Mouse (Mus musculus) heart, embryonic 10.5 days (tissue): ENCODE results near the gene Ykt6. TPM values are rescaled to one million over a fixed set of nuclear protein-coding genes. Genes with fewer than 3 reads are reported as not detected.

ENCODE experiments used
- DNase-seq: peaks from one replicate; pipeline ENCODE4 v3.0.0-alpha.2; 2017; ENCODE audit warnings: low spot score
- H3K27ac ChIP-seq: fragments of 300-500 bp; sonication (generic); 2 replicates; pipeline ENCODE4 v1.5.1; 2016; ENCODE audit warnings: mild to moderate bottlenecking
- H3K27me3 ChIP-seq: fragments of 300-500 bp; sonication (generic); 2 replicates; pipeline ENCODE4 v1.6.1; 2016; ENCODE audit warnings: mild to moderate bottlenecking; ENCODE audit not compliant: poor library complexity, insufficient read depth, severe bottlenecking
- H3K36me3 ChIP-seq: fragments of 300-500 bp; sonication (generic); 2 replicates; pipeline ENCODE4 v1.6.1; 2016; ENCODE audit warnings: mild to moderate bottlenecking, moderate library complexity
- H3K4me1 ChIP-seq: fragments of 300-500 bp; sonication (generic); 2 replicates; pipeline ENCODE4 v1.6.1; 2016; ENCODE audit warnings: mild to moderate bottlenecking
- H3K4me3 ChIP-seq: fragments of 300-500 bp; sonication (generic); 2 replicates; pipeline ENCODE4 v1.5.1; 2016; ENCODE audit warnings: mild to moderate bottlenecking, moderate library complexity
- H3K9me3 ChIP-seq: fragments of 300-500 bp; sonication (generic); 2 replicates; pipeline ENCODE4 v1.6.1; 2016; ENCODE audit warnings: mild to moderate bottlenecking, moderate library complexity
- WGBS: fragments of 180-500 bp; shearing (Covaris S2); methylation state at CpG from one replicate; pipeline ENCODE4 v1.1.7; 2016; 5-methylcytosine and 5-hydroxymethylcytosine counted together
- polyA plus RNA-seq: library from polyadenylated mRNA; unstranded; fragments of >200 nt; fragmentation: Nextera tagmentation; extraction: Ambion mirVana; gene quantifications from 2 replicates; pipeline ENCODE4 v1.2.1, GENCODE M21; 2016

Gene Ykt6
- polyA plus RNA-seq, 1 experiment from 2014 or later = 56.7 TPM

DNA sequence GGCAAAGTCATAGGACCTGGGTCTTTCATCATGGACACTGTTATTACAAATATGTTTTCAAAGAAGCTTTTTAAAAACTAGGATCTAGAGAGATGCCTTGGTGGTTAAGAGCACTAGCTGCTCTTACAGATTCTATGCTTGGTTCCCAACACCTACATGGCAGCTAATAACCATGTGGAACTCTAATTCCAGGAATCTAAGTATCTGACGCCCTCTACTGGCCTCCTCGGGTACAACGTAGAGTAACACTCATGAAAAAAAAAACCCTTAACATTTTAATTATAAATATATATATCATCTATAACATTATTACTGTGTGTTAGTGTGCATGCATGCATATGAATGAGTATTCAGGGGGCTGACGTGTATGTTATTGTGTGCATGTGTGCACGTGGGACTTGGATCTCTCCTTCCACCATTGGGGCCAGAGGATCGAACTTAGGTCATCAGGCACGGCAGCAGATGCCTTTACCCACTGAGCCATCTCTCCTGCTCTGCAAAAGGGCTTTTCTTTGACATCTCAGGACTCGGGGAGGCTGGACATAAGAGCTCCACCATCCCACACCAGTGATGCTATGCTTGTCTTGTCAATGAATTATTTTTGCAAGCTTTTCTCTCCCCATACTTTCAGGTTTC is 2.2 kb upstream of the Ykt6 start:
- H3K9me3 ChIP-seq = no peaks in the 10 kb centered on the region
- no peak overlapping the region for H3K4me3 ChIP-seq
- 0 out of 2 replicates have a peak, but pooled peaks cover 4% of the 10 kb centered on the region for H3K36me3 ChIP-seq
- no peak for DNase-seq
- no peaks in the 10 kb centered on the region for H3K27me3 ChIP-seq
- H3K4me1 ChIP-seq = peaks cover 58% of the 10 kb centered on the region
- 0 out of 2 replicates have a peak overlapping the region, but pooled peaks have one; percentile 52 for H3K27ac ChIP-seq
- WGBS = 37% methylated on average over 8 of the region's 8 CpGs

DNA sequence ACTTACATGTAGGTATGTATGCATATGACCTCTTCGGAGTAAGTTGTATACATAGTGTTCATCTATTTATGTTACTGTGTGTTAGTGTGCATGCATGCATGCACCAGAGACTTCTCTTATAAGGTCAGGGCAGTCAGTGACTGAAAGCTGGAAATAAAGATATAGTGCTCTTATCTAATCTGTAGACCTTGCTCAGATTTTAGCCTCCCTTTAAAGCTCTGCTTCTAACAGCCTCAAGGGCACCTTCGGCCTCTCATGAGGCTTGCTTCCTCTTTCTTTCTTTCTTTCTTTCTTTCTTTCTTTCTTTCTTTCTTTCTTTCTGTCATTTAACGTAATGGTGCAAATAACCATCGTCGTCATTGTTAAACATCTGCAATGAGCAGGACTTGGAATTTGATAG is 1.1 kb upstream of the Ykt6 start:
- H3K27ac ChIP-seq = peak overlapping the region; percentile 95

GRCm38 (mm10) chr11:5954965-5955504 is 458 bp upstream of the Ykt6 start:
- Histone ChIP-seq H3K36me3 (peaks cover 12% of the 10 kb centered on the region), H3K27ac (peak overlapping the region; percentile 95), H3K4me1 (peaks cover 40% of the 10 kb centered on the region), H3K27me3 (no peaks in the 10 kb centered on the region), H3K4me3 (peak overlapping the region; percentile 88), H3K9me3 (no peaks in the 10 kb centered on the region)
- no peak for DNase-seq
- 6% methylated on average over 7 of the region's 7 CpGs for WGBS

More for the DNA sequence above, 1.1 kb upstream of the Ykt6 start:
- no peaks in the 10 kb centered on the region for H3K27me3 ChIP-seq
- H3K4me1 ChIP-seq = peaks cover 46% of the 10 kb centered on the region
- H3K36me3 ChIP-seq = peaks cover 8% of the 10 kb centered on the region
- no peak overlapping the region for H3K4me3 ChIP-seq
- H3K9me3 ChIP-seq = no peaks in the 10 kb centered on the region
- no peak for DNase-seq
- WGBS = 70% methylated on average over 5 of the region's 5 CpGs

GRCm38 (mm10) chr11:5960051-5960450 is 4.6 kb downstream of the Ykt6 start:
- H3K4me3 ChIP-seq = no peak overlapping the region
- no peaks in the 10 kb centered on the region for H3K9me3 ChIP-seq
- no peaks in the 10 kb centered on the region for H3K27me3 ChIP-seq
- 73% methylated on average over 2 of the region's 2 CpGs for WGBS
- peaks cover 18% of the 10 kb centered on the region for H3K4me1 ChIP-seq
- H3K27ac ChIP-seq = no peak overlapping the region
- DNase-seq = no peak
- peaks cover 62% of the 10 kb centered on the region for H3K36me3 ChIP-seq

- H3K27me3 ChIP-seq = 0 out of 2 replicates have a peak, but pooled peaks cover 4% of the 10 kb centered on the region
- WGBS = 75% methylated on average over 11 of the region's 11 CpGs
- no peak for DNase-seq
- H3K9me3 ChIP-seq = no peaks in the 10 kb centered on the region
- no peak overlapping the region for H3K27ac ChIP-seq
- no peak overlapping the region for H3K4me3 ChIP-seq
- H3K36me3 ChIP-seq = peaks cover 97% of the 10 kb centered on the region
- H3K4me1 ChIP-seq = peaks cover 10% of the 10 kb centered on the region
Measured at GRCm38 (mm10) chr11:5965865-5966264, 10.4 kb downstream of the Ykt6 start.

GRCm38 (mm10) chr11:5966751-5967150 is 11.3 kb downstream of the Ykt6 start:
- H3K4me3 ChIP-seq = no peak overlapping the region
- H3K4me1 ChIP-seq = peaks cover 17% of the 10 kb centered on the region
- 0 out of 2 replicates have a peak, but pooled peaks cover 5% of the 10 kb centered on the region for H3K27me3 ChIP-seq
- no peak overlapping the region for H3K27ac ChIP-seq
- peaks cover 93% of the 10 kb centered on the region for H3K36me3 ChIP-seq
- H3K9me3 ChIP-seq = no peaks in the 10 kb centered on the region
- no peak for DNase-seq
- 85% methylated on average over 3 of the region's 3 CpGs for WGBS

DNA sequence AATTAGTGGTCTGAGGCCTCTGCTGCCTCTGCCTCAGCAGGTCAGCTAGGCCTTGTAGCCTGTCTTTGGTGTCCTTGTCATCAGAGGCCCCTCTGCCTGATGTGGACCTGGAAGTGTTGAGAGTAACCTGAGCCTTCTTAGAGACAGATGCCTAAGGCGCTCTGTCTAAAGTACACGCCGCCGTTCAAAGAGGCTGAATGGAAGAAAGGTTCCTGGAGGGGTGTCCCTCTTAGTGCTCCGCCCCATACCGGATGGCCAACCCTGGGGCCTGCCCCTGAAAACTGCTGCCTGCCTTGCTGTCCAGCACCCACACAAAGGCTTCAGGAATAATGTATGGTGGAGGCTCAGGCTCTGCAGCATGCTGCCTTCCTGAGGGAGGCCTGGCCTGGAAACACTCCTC is 12.7 kb downstream of the Ykt6 start:
- peaks cover 83% of the 10 kb centered on the region for H3K36me3 ChIP-seq
- peaks cover 12% of the 10 kb centered on the region; the same call in 1 of the 2 replicates for H3K27me3 ChIP-seq
- H3K27ac ChIP-seq = no peak overlapping the region
- H3K9me3 ChIP-seq = no peaks in the 10 kb centered on the region
- H3K4me1 ChIP-seq = peaks cover 31% of the 10 kb centered on the region
- WGBS = 58% methylated on average over 6 of the region's 6 CpGs
- no peak for DNase-seq
- no peak overlapping the region for H3K4me3 ChIP-seq

DNA sequence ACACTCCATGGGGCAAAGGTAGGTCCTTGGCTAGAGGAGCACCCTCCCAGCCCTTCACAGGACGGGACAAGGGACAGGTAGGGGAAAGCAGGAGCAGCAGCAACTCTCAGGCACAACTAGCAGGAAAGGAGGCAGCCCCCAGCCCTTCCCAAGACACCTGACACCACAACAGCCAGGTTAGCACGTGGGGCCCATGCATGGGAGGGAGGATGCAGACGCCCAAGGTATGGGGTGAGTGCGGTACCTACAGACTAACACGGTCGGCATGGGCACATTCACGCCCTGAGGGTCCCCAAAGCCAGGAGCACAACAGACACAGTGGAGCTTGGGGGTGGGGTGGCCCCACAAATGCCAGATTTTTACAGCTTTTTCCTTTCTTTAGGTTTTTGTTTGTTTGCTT is 15.7 kb downstream of the Ykt6 start:
- Histone ChIP-seq H3K27ac (no peak overlapping the region; the same call in 1 of the 2 replicates), H3K36me3 (peaks cover 54% of the 10 kb centered on the region), H3K4me3 (no peak overlapping the region), H3K9me3 (no peaks in the 10 kb centered on the region), H3K27me3 (peaks cover 15% of the 10 kb centered on the region), H3K4me1 (peaks cover 40% of the 10 kb centered on the region)
- DNase-seq = no peak
- WGBS = 45% methylated on average over 7 of the region's 7 CpGs

DNA sequence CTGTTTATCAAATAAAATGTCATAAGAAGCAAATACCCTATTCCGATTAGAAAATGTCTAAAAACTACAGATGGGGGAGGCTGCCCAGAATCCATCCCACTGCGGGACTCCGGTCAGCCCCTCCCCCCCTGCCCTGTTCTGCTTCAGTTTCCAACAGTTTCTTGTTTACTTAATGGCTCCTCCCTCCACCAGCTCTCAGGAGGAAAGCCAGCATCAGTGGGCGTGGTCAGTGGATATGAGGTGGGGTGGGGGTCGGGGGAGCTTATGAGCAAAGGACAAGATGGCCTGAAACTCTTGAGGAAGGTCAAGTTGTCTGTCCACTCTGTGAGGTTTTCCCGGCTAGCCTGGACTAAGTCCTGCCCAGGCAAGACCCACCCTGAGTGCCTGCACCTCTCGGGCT is 17.7 kb downstream of the Ykt6 start:
- peak overlapping the region; percentile 9; the same call in 1 of the 2 replicates for H3K27ac ChIP-seq
- 36% methylated on average over 7 of the region's 7 CpGs for WGBS
- peaks cover 24% of the 10 kb centered on the region for H3K27me3 ChIP-seq

GRCm38 (mm10) chr11:5974053-5974452 is 18.6 kb downstream of the Ykt6 start:
- peaks cover 50% of the 10 kb centered on the region for H3K4me1 ChIP-seq
- H3K27me3 ChIP-seq = peaks cover 24% of the 10 kb centered on the region
- H3K4me3 ChIP-seq = no peak overlapping the region
- 73% methylated on average over 6 of the region's 6 CpGs for WGBS
- peaks cover 25% of the 10 kb centered on the region for H3K36me3 ChIP-seq
- no peak overlapping the region for H3K27ac ChIP-seq
- no peaks in the 10 kb centered on the region for H3K9me3 ChIP-seq
- DNase-seq = no peak

More for the DNA sequence above, 17.7 kb downstream of the Ykt6 start:
- H3K36me3 ChIP-seq = peaks cover 34% of the 10 kb centered on the region
- H3K4me3 ChIP-seq = no peak overlapping the region
- DNase-seq = no peak
- H3K4me1 ChIP-seq = peaks cover 47% of the 10 kb centered on the region
- H3K9me3 ChIP-seq = no peaks in the 10 kb centered on the region

DNA sequence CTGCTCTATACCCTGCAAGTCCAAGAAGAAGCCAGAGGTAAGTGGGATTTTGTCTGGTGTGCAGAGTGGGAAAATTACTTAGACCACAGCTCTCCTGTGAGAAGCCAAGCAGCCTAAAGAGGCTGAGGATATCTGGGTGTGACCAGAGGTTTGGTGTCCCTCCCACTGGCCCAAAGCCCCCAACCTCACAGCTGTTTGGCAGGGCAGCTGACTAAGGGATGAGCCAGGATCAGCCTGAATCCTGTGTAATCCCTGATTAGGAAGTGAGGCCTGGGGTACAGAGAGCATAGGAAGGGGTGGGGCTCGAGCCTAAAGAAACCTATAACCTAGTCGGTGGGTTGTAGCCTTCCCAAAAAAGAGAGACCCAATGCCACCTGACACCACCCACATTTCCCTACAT is 19.6 kb downstream of the Ykt6 start:
- no peak overlapping the region for H3K27ac ChIP-seq
- H3K36me3 ChIP-seq = peaks cover 17% of the 10 kb centered on the region
- no peak overlapping the region for H3K4me3 ChIP-seq
- WGBS = 86% methylated on average over 2 of the region's 2 CpGs
- H3K27me3 ChIP-seq = peaks cover 24% of the 10 kb centered on the region
- peaks cover 52% of the 10 kb centered on the region for H3K4me1 ChIP-seq
- no peak for DNase-seq
- H3K9me3 ChIP-seq = no peaks in the 10 kb centered on the region

GRCm38 (mm10) chr11:5976106-5976505 is 20.6 kb downstream of the Ykt6 start:
- Histone ChIP-seq H3K27ac (no peak overlapping the region), H3K36me3 (peaks cover 8% of the 10 kb centered on the region; the same call in 1 of the 2 replicates), H3K4me1 (peaks cover 55% of the 10 kb centered on the region), H3K4me3 (no peak overlapping the region), H3K9me3 (no peaks in the 10 kb centered on the region), H3K27me3 (peaks cover 19% of the 10 kb centered on the region)
- DNase-seq = no peak
- 9% methylated on average over 9 of the region's 9 CpGs for WGBS

GRCm38 (mm10) chr11:5979088-5979487 is 23.6 kb downstream of the Ykt6 start:
- H3K4me1 ChIP-seq = peaks cover 34% of the 10 kb centered on the region
- H3K27me3 ChIP-seq = peaks cover 12% of the 10 kb centered on the region
- no peak for DNase-seq
- H3K4me3 ChIP-seq = no peak overlapping the region
- 77% methylated on average over 7 of the region's 7 CpGs for WGBS
- H3K9me3 ChIP-seq = no peaks in the 10 kb centered on the region
- H3K36me3 ChIP-seq = no peaks in the 10 kb centered on the region
- H3K27ac ChIP-seq = no peak overlapping the region
